Mouse (Mus musculus): ENCODE measurements around the gene Hspbap1.

DNA sequence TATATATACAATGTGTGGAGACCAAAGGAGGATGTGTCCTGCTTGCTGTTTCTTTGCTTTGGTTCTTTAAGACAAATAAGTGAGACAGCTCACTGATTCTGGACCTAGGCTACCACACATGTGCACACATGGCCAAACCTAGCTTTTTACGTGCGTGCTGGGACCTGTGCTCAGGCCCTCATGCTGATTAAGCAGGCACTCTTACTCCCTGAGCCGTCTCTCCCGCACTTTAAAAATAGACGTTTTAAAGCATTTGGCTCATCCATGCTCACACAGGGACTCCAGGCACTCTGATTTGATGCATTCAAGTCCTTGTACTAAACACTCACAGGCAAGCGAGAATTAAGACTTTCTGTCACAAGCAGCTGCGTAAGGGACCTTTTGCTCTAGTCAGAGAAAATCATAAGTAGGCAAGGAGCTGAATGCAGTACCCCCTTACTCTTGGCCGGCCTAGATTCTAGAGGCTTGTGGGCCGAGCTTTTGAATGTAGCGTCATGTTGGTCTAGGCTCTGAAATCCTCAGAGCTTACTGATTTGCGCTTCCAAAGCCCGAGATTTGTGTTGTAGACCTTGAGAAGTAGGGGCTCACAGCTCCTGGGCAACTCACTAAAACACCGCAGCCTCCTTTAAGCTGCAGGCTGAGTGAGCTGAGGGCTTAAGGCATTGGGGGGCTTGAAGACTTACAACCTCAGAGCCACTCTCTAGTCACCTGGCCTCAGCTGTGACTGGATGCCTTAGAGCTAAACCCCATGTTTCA is 12.5 kb downstream of the Hspbap1 start:
- TF ChIP-seq GATA1 (IDR thresholded peaks at IDR 0.05; ENCODE audit: borderline replicate concordance, low read length), result no peak
- TF ChIP-seq FLI1 (IDR thresholded peaks at IDR 0.05; ENCODE audit: low read length), result no peak
